Mouse (Mus musculus) Patski (cell line): ENCODE results near the gene Dmwd. TPM values are rescaled to one million over a fixed set of nuclear protein-coding genes. Genes with fewer than 3 reads are reported as not detected.

ENCODE experiments used
- ATAC-seq: fragments of 100-300 bp; one replicate; pipeline ENCODE4 v1.8.0; 2021
- CTCF ChIA-PET: fragments of 350-600 bp; sonication (Branson Sonifier 250); formaldehyde crosslinking; loops from one replicate; lab custom pipeline; 2022; ENCODE audit warnings: inconsistent platforms; lab: Charles Lee
- POLR2A ChIA-PET: fragments of 350-600 bp; sonication (Branson Sonifier 250); formaldehyde crosslinking; loops from one replicate; lab custom pipeline; 2022; ENCODE audit warnings: antibody characterized with exemption, inconsistent platforms; lab: Charles Lee
- DNase-seq: peaks from one replicate; pipeline ENCODE4 v3.0.0-alpha.2; 2011; ENCODE audit warnings: low read depth, low spot score
- H3K27me3 ChIP-seq: fragments of 371-371 bp; one replicate; pipeline ENCODE4 v1.5.1; 2021
- CTCF ChIP-seq: fragments of 100-300 bp; IDR thresholded peaks from one replicate; pipeline ENCODE4 v1.5.1; 2021
- in situ Hi-C: fragments of 300-500 bp; cut with MboI; formaldehyde crosslinking; loops from 3 replicates; pipeline ENCODE4 v1.11.1; 2018; ENCODE audit warnings: low pct_unique_long_range_greater_than_20kb, mixed read lengths
- polyA plus RNA-seq: library from polyadenylated mRNA; unstranded; gene quantifications from one replicate; pipeline ENCODE4 v1.2.3, GENCODE M21; 2021

Dmwd gene
- polyA plus RNA-seq, 1 experiment from 2014 or later: 73.4 TPM

DNA sequence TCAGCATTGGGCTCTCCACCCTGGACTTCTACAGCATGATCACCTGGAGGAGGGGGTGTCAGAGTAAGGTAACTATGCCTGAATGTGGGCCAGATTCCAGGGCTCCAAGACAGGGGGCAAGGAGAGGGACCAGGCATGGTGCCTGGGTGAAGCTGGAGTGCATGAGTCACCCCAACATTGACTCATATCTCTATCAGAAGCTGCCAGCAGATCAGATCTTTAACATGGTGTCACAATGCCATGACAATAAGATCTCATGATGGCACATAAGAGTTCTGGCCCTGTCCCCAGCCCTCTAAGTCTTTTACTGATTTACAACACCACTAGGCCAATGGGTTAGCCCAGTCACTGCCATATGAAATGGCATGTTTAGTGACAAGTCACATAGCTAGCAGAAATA lies 27.7 kb downstream of the Dmwd start:
- CTCF ChIA-PET: interaction anchor here (3.6 kb wide), 1 partner anchor 10 kb away, joined by 11 read pairs; no protein-coding TSS in a partner anchor
- in situ Hi-C loops: no loop called here
- DNase-seq (no peak), ATAC-seq (no peak)
- TF ChIP-seq CTCF: no peak
- POLR2A ChIA-PET: no interaction called here
- H3K27me3 ChIP-seq: no peaks in the 10 kb centered on the region

DNA sequence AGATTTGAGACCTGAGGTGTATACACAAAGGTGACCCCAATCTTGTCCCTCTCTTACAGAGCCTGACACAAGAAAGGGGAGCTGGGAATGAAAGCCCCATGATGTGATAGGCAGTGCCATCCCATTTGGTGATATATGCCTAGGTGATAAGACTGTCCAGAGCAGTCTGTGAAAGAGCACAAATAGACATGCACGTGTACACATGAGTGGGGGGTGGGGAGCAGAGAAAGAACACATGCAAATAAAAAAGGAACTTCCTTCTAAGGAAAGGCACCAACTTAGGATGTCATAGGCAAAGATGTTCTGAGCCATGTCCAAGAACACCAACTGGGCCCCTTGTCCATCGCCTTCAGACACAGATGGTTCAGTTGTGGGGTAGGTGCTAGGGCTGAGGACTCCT lies 28.5 kb downstream of the Dmwd start:
- DNase-seq: no peak
- in situ Hi-C loops: no loop called here
- ChIA-PET POLR2A (no interaction called here), CTCF (interaction anchor here (1.4 kb wide), 1 partner anchor 10 kb away, joined by 4 read pairs; no protein-coding TSS in a partner anchor)
- H3K27me3 ChIP-seq: no peaks in the 10 kb centered on the region
- ATAC-seq: no peak
- TF ChIP-seq CTCF: no peak

DNA sequence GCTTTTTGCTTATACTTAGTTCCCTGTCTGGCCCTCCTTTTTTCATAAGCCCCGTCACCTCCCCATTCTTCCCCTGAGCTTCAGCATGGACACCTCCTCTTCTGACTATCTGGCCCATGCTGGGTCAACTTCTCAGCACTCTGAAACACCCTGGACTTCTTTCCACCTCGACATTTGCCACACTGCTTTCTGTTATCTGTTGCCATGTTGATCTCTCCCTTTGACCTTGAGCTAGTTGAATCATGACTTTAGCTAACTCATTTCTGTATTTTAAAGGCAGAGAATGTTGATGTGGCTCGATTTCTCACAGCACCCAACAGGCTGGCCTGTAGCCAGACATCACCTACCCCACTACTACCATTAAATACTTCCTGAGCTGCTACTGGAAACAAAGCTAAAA lies 31.4 kb downstream of the Dmwd start:
- no peak for TF ChIP-seq CTCF
- ATAC-seq (no peak), DNase-seq (no peak)
- in situ Hi-C loops: no loop called here
- H3K27me3 ChIP-seq: no peaks in the 10 kb centered on the region
- ChIA-PET CTCF (interaction anchor here (1.1 to 3.1 kb wide), 2 partner anchors 9 to 10 kb away, joined by 4 to 18 read pairs; no protein-coding TSS in a partner anchor), POLR2A (interaction anchor here (0.9 to 1.6 kb wide), 3 partner anchors 9 to 12 kb away, joined by 3 to 4 read pairs (median 3); partner anchors contain the start of gene Fbxo46)

DNA sequence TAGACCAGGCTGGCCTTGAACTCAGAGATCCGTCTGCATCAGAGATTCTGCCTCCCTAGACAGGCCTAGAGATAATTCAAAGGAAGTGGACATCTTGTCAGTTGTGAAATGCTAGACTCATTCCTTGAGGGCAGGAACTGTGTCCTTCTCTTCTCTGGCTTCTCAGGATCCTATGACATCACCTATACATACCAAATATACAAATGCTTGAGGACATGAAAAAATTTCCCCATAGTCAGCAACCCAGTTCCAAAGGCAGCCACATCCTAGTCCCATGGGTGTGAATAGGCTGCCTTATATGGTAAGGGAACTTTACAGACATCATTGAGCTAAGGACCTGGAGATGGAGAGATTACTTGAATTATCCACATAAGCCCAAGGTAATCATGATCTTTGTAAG lies 33.5 kb downstream of the Dmwd start:
- DNase-seq (no peak), ATAC-seq (peak; percentile 74)
- H3K27me3 ChIP-seq: no peaks in the 10 kb centered on the region
- ChIA-PET POLR2A (no interaction called here), CTCF (no interaction called here)
- no peak for TF ChIP-seq CTCF
- in situ Hi-C loops: no loop called here

DNA sequence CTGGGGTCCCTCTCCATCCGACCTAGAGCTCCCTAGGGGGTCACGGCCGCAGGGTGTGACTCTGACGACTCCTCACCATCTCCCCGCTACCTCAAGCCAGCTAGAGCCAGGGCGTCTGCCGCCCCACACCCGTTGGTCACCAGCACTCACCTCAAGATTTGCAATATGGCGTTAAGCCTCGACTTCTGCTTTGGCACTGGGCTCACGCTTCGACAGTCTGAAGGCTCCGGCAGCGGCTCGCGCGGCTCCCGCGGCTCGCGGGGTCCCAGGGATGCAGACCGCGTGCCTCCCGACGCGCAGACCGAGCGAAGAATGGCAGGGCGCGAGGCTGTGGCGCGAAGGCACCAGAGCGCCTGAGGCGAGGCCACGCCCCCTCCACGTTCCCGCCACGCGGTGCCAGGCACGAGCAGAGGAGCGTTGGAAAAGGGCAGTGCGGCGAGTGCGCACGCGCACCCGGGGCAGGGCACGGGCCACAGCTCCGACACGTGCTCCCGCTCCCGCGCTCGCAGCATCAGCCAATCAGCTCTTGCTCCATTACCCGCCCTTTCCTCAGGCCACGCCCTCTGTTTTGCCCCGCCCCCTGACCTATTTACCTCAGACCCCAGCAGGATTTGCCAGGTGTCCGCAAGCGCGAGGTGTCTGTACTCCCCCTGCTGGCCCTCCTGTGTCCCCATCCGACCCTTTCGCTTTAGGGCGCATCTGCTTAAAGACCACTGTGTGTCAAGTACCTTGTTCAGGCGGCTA lies 42.2 kb downstream of the Dmwd start, which contains the start of gene Gm4969:
Gene Gm4969, minus strand, starts transcription at position 341 of the 744 bp plus-strand sequence.
- TF ChIP-seq CTCF: no peak
- ATAC-seq: no peak
- ChIA-PET POLR2A (interaction anchor here (1.1 to 1.5 kb wide), 2 partner anchors 10 to 25 kb away, joined by 3 to 4 read pairs; no protein-coding TSS in a partner anchor), CTCF (no interaction called here)
- in situ Hi-C loops: no loop called here
- no peaks in the 10 kb centered on the region for H3K27me3 ChIP-seq
- DNase-seq: no peak

DNA sequence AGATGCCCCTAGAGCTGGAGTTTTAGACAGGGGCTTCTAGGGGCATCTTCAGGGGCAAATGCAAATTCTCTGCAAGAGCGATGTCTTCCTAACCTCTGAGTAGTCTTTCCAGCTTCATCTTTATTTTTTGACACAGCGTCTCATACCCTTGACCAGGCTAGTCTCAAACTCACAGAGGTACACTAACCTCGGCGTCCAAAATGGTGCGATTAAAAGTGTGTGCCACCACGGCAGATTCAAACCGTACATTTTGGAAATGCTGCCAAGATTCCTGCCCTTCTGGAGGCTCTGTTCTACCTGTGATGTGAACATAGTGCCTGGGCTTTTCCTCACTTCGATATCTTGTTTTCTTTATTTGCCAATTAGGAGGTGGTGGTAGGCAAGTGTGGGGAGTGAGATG lies 43.1 kb downstream of the Dmwd start:
- ChIA-PET CTCF (interaction anchor here (1.4 kb wide), 1 partner anchor 13 kb away, joined by 4 read pairs; no protein-coding TSS in a partner anchor), POLR2A (interaction anchor here (1.1 to 1.8 kb wide), 3 partner anchors 11 to 26 kb away, joined by 3 to 6 read pairs (median 4); no protein-coding TSS in a partner anchor)
- no peaks in the 10 kb centered on the region for H3K27me3 ChIP-seq
- no peak for TF ChIP-seq CTCF
- ATAC-seq: peak; percentile 7
- in situ Hi-C loops: no loop called here
- no peak for DNase-seq

DNA sequence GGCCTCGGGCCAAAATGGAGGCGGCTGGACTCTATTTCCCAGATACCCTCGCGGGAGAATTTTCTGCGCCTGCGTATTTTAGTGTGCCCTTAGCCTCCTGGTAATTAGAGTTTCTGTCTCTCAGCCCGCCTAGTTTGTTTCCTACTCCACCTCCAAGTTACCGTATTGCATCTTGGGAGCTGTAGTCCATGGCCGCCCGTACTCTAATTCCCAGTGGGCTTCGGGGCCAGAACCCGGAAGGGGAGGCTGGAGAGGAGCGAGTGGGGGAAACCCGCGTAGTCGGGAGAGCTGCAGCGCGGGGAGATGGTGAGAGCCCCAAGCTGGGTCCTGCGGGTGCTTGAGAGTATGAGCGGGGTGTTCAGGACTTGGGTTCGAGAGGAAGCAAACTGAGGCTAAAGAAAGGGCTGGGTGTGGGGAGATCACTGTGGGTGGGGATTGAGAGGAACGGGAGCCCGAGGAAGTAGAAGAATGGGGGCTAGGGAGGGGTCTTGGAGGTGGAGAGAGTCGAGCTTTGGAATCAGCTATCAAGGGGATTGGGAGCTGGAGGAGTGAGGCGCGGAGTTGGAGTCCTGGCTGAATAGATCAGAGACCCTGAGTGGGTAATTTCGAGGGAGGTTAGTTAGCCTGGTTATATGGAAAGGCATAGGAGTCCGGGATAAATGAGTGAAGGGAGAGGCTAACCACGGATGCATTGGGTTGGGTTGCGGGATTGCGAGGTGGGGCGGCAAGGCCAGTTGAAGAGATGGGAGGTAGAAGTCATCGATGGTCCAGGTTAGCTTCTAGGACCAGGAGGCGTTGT lies 43.8 kb downstream of the Dmwd start, which contains the start of gene Fbxo46:
Gene Fbxo46, plus strand, starts transcription at position 229 of the 799 bp plus-strand sequence.
- H3K27me3 ChIP-seq: no peaks in the 10 kb centered on the region
- DNase-seq: peak; percentile 91
- CTCF ChIA-PET: interaction anchor here (0.6 to 2.6 kb wide), 5 partner anchors 9 to 25 kb away, joined by 3 to 11 read pairs (median 4); no protein-coding TSS in a partner anchor
- in situ Hi-C loops: no loop called here
- POLR2A ChIA-PET: interaction anchor here (1.1 to 1.8 kb wide), 5 partner anchors 12 to 28 kb away, joined by 3 to 6 read pairs (median 4); no protein-coding TSS in a partner anchor
- no peak for TF ChIP-seq CTCF
- ATAC-seq: peak; percentile 91

DNA sequence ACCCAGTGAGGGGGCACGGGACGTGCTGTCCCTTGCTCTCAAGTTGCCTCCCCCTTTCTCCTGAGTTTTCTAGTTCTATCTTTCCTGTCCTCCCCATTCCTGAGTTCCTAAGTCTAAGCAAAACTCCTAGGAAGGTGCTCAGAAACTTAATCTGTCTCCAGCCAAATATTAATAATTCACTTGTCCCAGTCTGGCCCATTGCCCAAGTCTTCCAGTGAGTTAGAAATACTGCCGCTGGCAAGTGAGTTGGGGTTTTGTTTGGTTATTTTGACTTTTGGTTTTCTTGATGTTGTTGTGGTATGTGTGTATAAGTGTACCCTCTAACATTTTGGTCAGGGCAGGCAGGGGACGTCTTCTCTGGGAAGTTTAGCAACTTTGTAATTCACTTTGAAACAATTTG lies 45.7 kb downstream of the Dmwd start:
- ATAC-seq: no peak

DNA sequence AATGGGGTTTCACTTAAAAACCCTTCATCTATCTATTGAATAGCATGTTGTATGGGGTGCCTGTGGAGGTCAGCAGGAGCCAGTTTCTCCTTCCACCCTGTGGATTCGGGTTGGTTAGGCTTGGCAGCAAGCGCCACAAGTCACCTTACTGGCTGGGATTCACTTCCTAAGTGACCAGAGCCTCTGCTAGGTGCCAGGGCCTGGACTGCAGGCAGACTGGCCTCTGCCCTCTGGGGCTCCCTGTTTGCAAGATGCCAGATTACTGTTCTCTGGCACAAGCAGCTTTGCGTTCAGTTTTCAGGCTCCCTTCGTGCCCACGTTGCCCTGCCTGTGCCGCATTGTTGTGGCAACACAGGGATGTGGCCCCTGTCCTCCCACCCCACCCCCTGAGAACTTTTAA lies 48.7 kb downstream of the Dmwd start:
- ATAC-seq: no peak
- POLR2A ChIA-PET: no interaction called here
- TF ChIP-seq CTCF: no peak

More for the DNA sequence above, 45.7 kb downstream of the Dmwd start:
- no peaks in the 10 kb centered on the region for H3K27me3 ChIP-seq
- ChIA-PET CTCF (interaction anchor here (2.0 to 2.6 kb wide), 2 partner anchors 8 to 24 kb away, joined by 5 to 11 read pairs; no protein-coding TSS in a partner anchor), POLR2A (no interaction called here)
- no peak for TF ChIP-seq CTCF
- DNase-seq: no peak
- in situ Hi-C loops: no loop called here

DNA sequence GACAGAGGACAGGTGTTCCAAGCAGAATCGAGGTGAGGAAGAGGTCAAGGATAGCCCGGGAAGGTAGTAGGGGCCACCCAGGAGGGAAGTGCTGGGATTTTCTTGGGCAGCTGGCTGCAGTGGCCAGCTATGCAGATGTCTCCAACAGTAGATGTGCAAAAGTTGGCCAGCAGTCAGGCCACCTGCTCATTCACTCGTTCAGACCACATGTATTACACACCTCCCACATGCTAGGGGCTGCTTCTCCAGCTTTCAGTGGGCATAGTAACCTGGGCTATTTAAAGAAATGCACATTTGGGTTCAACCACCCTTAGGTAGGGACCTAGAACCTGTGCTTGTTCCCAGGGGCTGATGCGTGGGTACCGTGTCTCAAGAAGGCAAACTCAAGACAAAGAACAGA lies 51.7 kb downstream of the Dmwd start:
- in situ Hi-C loops: no loop called here
- no peak for DNase-seq
- ChIA-PET POLR2A (no interaction called here), CTCF (no interaction called here)
- H3K27me3 ChIP-seq: no peaks in the 10 kb centered on the region
- no peak for ATAC-seq
- TF ChIP-seq CTCF: no peak

More for the DNA sequence above, 48.7 kb downstream of the Dmwd start:
- no peaks in the 10 kb centered on the region for H3K27me3 ChIP-seq
- no peak for DNase-seq
- in situ Hi-C loops: no loop called here
- CTCF ChIA-PET: no interaction called here
